Mouse (Mus musculus): Measurements from ENCODE around the gene Hspbp1. TPM values are rescaled to one million over a fixed set of nuclear protein-coding genes. Genes with fewer than 3 reads are reported as not detected.

Gene Hspbp1
- polyA plus RNA-seq, 1 experiment from 2014 or later: 45.6 TPM

- H3K27ac ChIP-seq (ENCODE audit: low read depth, low read length): no peak overlapping the region
- H3K9me3 ChIP-seq (ENCODE audit: control insufficient read depth): no peaks in the 10 kb centered on the region
- peak; percentile 61 for TF ChIP-seq CTCF (IDR thresholded peaks at IDR 0.05; ENCODE audit: low read depth)
- no peak for ATAC-seq
- H3K9ac ChIP-seq (ENCODE audit: low read depth, low read length): no peak overlapping the region
- no peaks in the 10 kb centered on the region; the same call in 1 of the 2 replicates for H3K4me1 ChIP-seq (replicated peaks; ENCODE audit: control insufficient read depth, insufficient read depth, low read length)
- no peak overlapping the region for H3K4me2 ChIP-seq (replicated peaks; ENCODE audit: low read depth)
- H3K36me3 ChIP-seq (ENCODE audit: control insufficient read depth, insufficient read depth): peaks cover 12% of the 10 kb centered on the region; the same call in 1 of the 2 replicates
- no peak overlapping the region for H3K4me3 ChIP-seq (ENCODE audit: low read depth, low read length)
- 55% methylated on average over 1 of the region's 1 CpGs for WGBS
- H3K27me3 ChIP-seq (replicated peaks; ENCODE audit: control insufficient read depth, insufficient read depth, low read length): no peaks in the 10 kb centered on the region
These were observed 60.5 kb downstream of the Hspbp1 start for GRCm38 (mm10) chr7:4624343-4624742.

GRCm38 (mm10) chr7:4623544-4624189 lies 61.2 kb downstream of the Hspbp1 start:
- H3K4me1 ChIP-seq (replicated peaks; ENCODE audit: control insufficient read depth, insufficient read depth, low read length): no peaks in the 10 kb centered on the region
- no peak overlapping the region for H3K4me2 ChIP-seq (replicated peaks; ENCODE audit: low read depth)
- H3K4me3 ChIP-seq (ENCODE audit: low read depth, low read length): no peak overlapping the region
- no peak for ATAC-seq
- H3K27ac ChIP-seq (ENCODE audit: low read depth, low read length): no peak overlapping the region
- H3K27me3 ChIP-seq (replicated peaks; ENCODE audit: control insufficient read depth, insufficient read depth, low read length): no peaks in the 10 kb centered on the region
- TF ChIP-seq CTCF (IDR thresholded peaks at IDR 0.05; ENCODE audit: low read depth): peak; percentile 73
- peaks cover 5% of the 10 kb centered on the region; the same call in 1 of the 2 replicates for H3K36me3 ChIP-seq (ENCODE audit: control insufficient read depth, insufficient read depth)
- WGBS: 13% methylated on average over 4 of the region's 4 CpGs
- H3K9me3 ChIP-seq (ENCODE audit: control insufficient read depth): no peaks in the 10 kb centered on the region
- H3K9ac ChIP-seq (ENCODE audit: low read depth, low read length): no peak overlapping the region

- Histone ChIP-seq H3K27me3 (replicated peaks; ENCODE audit: control insufficient read depth, insufficient read depth, low read length) (no peaks in the 10 kb centered on the region), H3K4me2 (replicated peaks; ENCODE audit: low read depth) (no peak overlapping the region), H3K9ac (ENCODE audit: low read depth, low read length) (no peak overlapping the region), H3K27ac (ENCODE audit: low read depth, low read length) (no peak overlapping the region), H3K4me1 (replicated peaks; ENCODE audit: control insufficient read depth, insufficient read depth, low read length) (no peaks in the 10 kb centered on the region), H3K36me3 (ENCODE audit: control insufficient read depth, insufficient read depth) (no peaks in the 10 kb centered on the region), H3K4me3 (ENCODE audit: low read depth, low read length) (no peak overlapping the region), H3K9me3 (ENCODE audit: control insufficient read depth) (no peaks in the 10 kb centered on the region)
- 38% methylated on average over 1 of the region's 1 CpGs for WGBS
- TF ChIP-seq CTCF (IDR thresholded peaks at IDR 0.05; ENCODE audit: low read depth): no peak
- no peak; the same call in 1 of the 2 replicates for ATAC-seq
These were observed 64.9 kb downstream of the Hspbp1 start for GRCm38 (mm10) chr7:4619979-4620378.

- Histone ChIP-seq H3K4me2 (replicated peaks; ENCODE audit: low read depth) (no peak overlapping the region), H3K27me3 (replicated peaks; ENCODE audit: control insufficient read depth, insufficient read depth, low read length) (no peaks in the 10 kb centered on the region)
These were observed 71.0 kb downstream of the Hspbp1 start for GRCm38 (mm10) chr7:4613740-4614403.

GRCm38 (mm10) chr7:4612956-4613355 lies 71.9 kb downstream of the Hspbp1 start:
- Histone ChIP-seq H3K9me3 (ENCODE audit: control insufficient read depth) (no peaks in the 10 kb centered on the region), H3K27ac (ENCODE audit: low read depth, low read length) (no peak overlapping the region), H3K9ac (ENCODE audit: low read depth, low read length) (no peak overlapping the region), H3K4me1 (replicated peaks; ENCODE audit: control insufficient read depth, insufficient read depth, low read length) (no peaks in the 10 kb centered on the region), H3K36me3 (ENCODE audit: control insufficient read depth, insufficient read depth) (no peaks in the 10 kb centered on the region), H3K27me3 (replicated peaks; ENCODE audit: control insufficient read depth, insufficient read depth, low read length) (no peaks in the 10 kb centered on the region), H3K4me2 (replicated peaks; ENCODE audit: low read depth) (no peak overlapping the region), H3K4me3 (ENCODE audit: low read depth, low read length) (no peak overlapping the region)
- no peak for TF ChIP-seq CTCF (IDR thresholded peaks at IDR 0.05; ENCODE audit: low read depth)
- ATAC-seq: no peak
- WGBS: 83% methylated on average over 1 of the region's 1 CpGs

More at GRCm38 (mm10) chr7:4613740-4614403, 71.0 kb downstream of the Hspbp1 start:
- Histone ChIP-seq H3K36me3 (ENCODE audit: control insufficient read depth, insufficient read depth) (no peaks in the 10 kb centered on the region), H3K9ac (ENCODE audit: low read depth, low read length) (no peak overlapping the region), H3K27ac (ENCODE audit: low read depth, low read length) (no peak overlapping the region), H3K9me3 (ENCODE audit: control insufficient read depth) (no peaks in the 10 kb centered on the region), H3K4me1 (replicated peaks; ENCODE audit: control insufficient read depth, insufficient read depth, low read length) (no peaks in the 10 kb centered on the region), H3K4me3 (ENCODE audit: low read depth, low read length) (no peak overlapping the region)
- TF ChIP-seq CTCF (IDR thresholded peaks at IDR 0.05; ENCODE audit: low read depth): no peak
- 57% methylated on average over 14 of the region's 14 CpGs for WGBS
- no peak for ATAC-seq

GRCm38 (mm10) chr7:4612386-4612785 lies 72.5 kb downstream of the Hspbp1 start:
- H3K27ac ChIP-seq (ENCODE audit: low read depth, low read length): no peak overlapping the region
- H3K9ac ChIP-seq (ENCODE audit: low read depth, low read length): no peak overlapping the region
- H3K9me3 ChIP-seq (ENCODE audit: control insufficient read depth): no peaks in the 10 kb centered on the region
- H3K36me3 ChIP-seq (ENCODE audit: control insufficient read depth, insufficient read depth): no peaks in the 10 kb centered on the region
- ATAC-seq: no peak
- H3K4me2 ChIP-seq (replicated peaks; ENCODE audit: low read depth): no peak overlapping the region
- 63% methylated on average over 8 of the region's 8 CpGs for WGBS
- H3K4me1 ChIP-seq (replicated peaks; ENCODE audit: control insufficient read depth, insufficient read depth, low read length): no peaks in the 10 kb centered on the region
- H3K4me3 ChIP-seq (ENCODE audit: low read depth, low read length): no peak overlapping the region
- no peaks in the 10 kb centered on the region for H3K27me3 ChIP-seq (replicated peaks; ENCODE audit: control insufficient read depth, insufficient read depth, low read length)
- TF ChIP-seq CTCF (IDR thresholded peaks at IDR 0.05; ENCODE audit: low read depth): no peak
